Mouse (Mus musculus) midbrain, embryonic 11.5 days (tissue): Measurements from ENCODE around the gene Vars. TPM values are rescaled to one million over a fixed set of nuclear protein-coding genes. Genes with fewer than 3 reads are reported as not detected.
"Not testable (repeated sequence)": the region's sequence is repeated elsewhere in the genome, so short reads cannot be mapped to it uniquely, and the experiment has no call there.

Source experiments
- ATAC-seq: fragments of 200-750 bp; cut with Nextera tagmentation; 2 replicates; pipeline ENCODE4 v1.8.0; 2017; ENCODE audit warnings: moderate TSS enrichment, moderate library complexity; ENCODE audit not compliant: low FRiP score
- DNase-seq: peaks from one replicate; pipeline ENCODE4 v3.0.0; 2015; ENCODE audit warnings: low spot score; ENCODE audit errors: missing footprints
- H3K27ac ChIP-seq: fragments of 300-500 bp; sonication (generic); 2 replicates; pipeline ENCODE4 v1.5.1; 2014; ENCODE audit warnings: low read depth, low read length
- H3K27me3 ChIP-seq: fragments of 300-500 bp; sonication (generic); 2 replicates; pipeline ENCODE4 v1.6.1; 2014; ENCODE audit warnings: mild to moderate bottlenecking, low read length, moderate library complexity, mixed read lengths; ENCODE audit not compliant: control insufficient read depth, insufficient read depth
- H3K36me3 ChIP-seq: fragments of 300-500 bp; sonication (generic); 2 replicates; pipeline ENCODE4 v1.6.1; 2014; ENCODE audit warnings: mild to moderate bottlenecking, low read length, moderate library complexity, mixed read lengths; ENCODE audit not compliant: control insufficient read depth, insufficient read depth
- H3K4me1 ChIP-seq: fragments of 300-500 bp; sonication (generic); 2 replicates; pipeline ENCODE4 v1.6.1; 2014; ENCODE audit warnings: low read length; ENCODE audit not compliant: control insufficient read depth, insufficient read depth
- H3K4me2 ChIP-seq: fragments of 300-500 bp; sonication (generic); 2 replicates; pipeline ENCODE4 v1.6.1; 2014; ENCODE audit warnings: mild to moderate bottlenecking, moderate library complexity
- H3K4me3 ChIP-seq: fragments of 300-500 bp; sonication (generic); 2 replicates; pipeline ENCODE4 v1.5.1; 2014; ENCODE audit warnings: low read depth, low read length
- H3K9ac ChIP-seq: fragments of 300-500 bp; sonication (generic); 2 replicates; pipeline ENCODE4 v1.6.1; 2014; ENCODE audit warnings: low read length
- H3K9me3 ChIP-seq: fragments of 300-500 bp; sonication (generic); 2 replicates; pipeline ENCODE4 v1.6.1; 2016; ENCODE audit warnings: low read length; ENCODE audit not compliant: control insufficient read depth
- WGBS: fragments of 180-500 bp; shearing (Covaris S2); extraction: QIAGEN DNeasy Blood & Tissue Kit; methylation state at CpG from one replicate; pipeline ENCODE4 v1.1.7; 2014; 5-methylcytosine and 5-hydroxymethylcytosine counted together
- polyA plus RNA-seq: library from polyadenylated mRNA; unstranded; fragments of >200 nt; fragmentation: Nextera tagmentation; extraction: Ambion mirVana; gene quantifications from 2 replicates; pipeline ENCODE4 v1.2.1, GENCODE M21; 2014

Vars gene
- polyA plus RNA-seq, 1 experiment from 2014 or later: 81.2 TPM

GRCm38 (mm10) chr17:34980655-34981054, 20.1 kb upstream of the Vars start:
- Histone ChIP-seq H3K4me1 (peaks cover 15% of the 10 kb centered on the region), H3K4me3 (peak overlapping the region; percentile 94), H3K4me2 (peak overlapping the region; percentile 87), H3K36me3 (peaks cover under 1% of the 10 kb centered on the region; the same call in 1 of the 2 replicates), H3K27ac (no peak overlapping the region; the same call in 1 of the 2 replicates), H3K9me3 (no peaks in the 10 kb centered on the region), H3K27me3 (no peaks in the 10 kb centered on the region), H3K9ac (peak overlapping the region; percentile 95)
- ATAC-seq: no peak
- DNase-seq: peak; percentile 87
- 30% methylated on average over 2 of the region's 2 CpGs for WGBS

- under 1% methylated on average over 58 of the region's 58 CpGs for WGBS
- H3K27ac ChIP-seq: peak within 1 kb of the TSS; percentile 90
- peak within 1 kb of the TSS; percentile 87 for H3K4me2 ChIP-seq
These were observed 19.1 kb upstream of the Vars start, which contains the start of gene Lsm2 for GRCm38 (mm10) chr17:34981690-34982180. Lsm2 (plus strand) TSS chr17:34981862.

GRCm38 (mm10) chr17:34982328-34982727, 18.5 kb upstream of the Vars start:
- peaks cover 15% of the 10 kb centered on the region for H3K4me1 ChIP-seq
- peaks cover 8% of the 10 kb centered on the region; the same call in 1 of the 2 replicates for H3K36me3 ChIP-seq
- under 1% methylated on average over 15 of the region's 15 CpGs for WGBS
- ATAC-seq: peak; percentile 36; the same call in 1 of the 2 replicates
- H3K4me2 ChIP-seq: peak overlapping the region; percentile 87
- H3K27me3 ChIP-seq: no peaks in the 10 kb centered on the region
- peak overlapping the region; percentile 90 for H3K27ac ChIP-seq
- H3K9me3 ChIP-seq: no peaks in the 10 kb centered on the region
- DNase-seq: no peak
- peak overlapping the region; percentile 94 for H3K4me3 ChIP-seq
- H3K9ac ChIP-seq: peak overlapping the region; percentile 95

More at GRCm38 (mm10) chr17:34981690-34982180, 19.1 kb upstream of the Vars start, which contains the start of gene Lsm2:
- H3K4me3 ChIP-seq: peak within 1 kb of the TSS; percentile 94
- H3K9me3 ChIP-seq: no peaks in the 10 kb centered on the region
- H3K36me3 ChIP-seq: peaks cover 8% of the 10 kb centered on the region; the same call in 1 of the 2 replicates
- H3K27me3 ChIP-seq: no peaks in the 10 kb centered on the region
- ATAC-seq: peak; percentile 96
- peak within 1 kb of the TSS; percentile 95 for H3K9ac ChIP-seq
- H3K4me1 ChIP-seq: peaks cover 15% of the 10 kb centered on the region
- peak; percentile 99 for DNase-seq

- H3K4me3 ChIP-seq: no peak overlapping the region
- 86% methylated on average over 2 of the region's 2 CpGs for WGBS
- H3K9ac ChIP-seq: no peak overlapping the region
- DNase-seq (no peak), ATAC-seq (no peak)
- H3K36me3 ChIP-seq: peaks cover 8% of the 10 kb centered on the region; the same call in 1 of the 2 replicates
- H3K4me1 ChIP-seq: peaks cover 15% of the 10 kb centered on the region
- no peak overlapping the region for H3K4me2 ChIP-seq
- no peaks in the 10 kb centered on the region for H3K27me3 ChIP-seq
- no peak overlapping the region for H3K27ac ChIP-seq
- H3K9me3 ChIP-seq: no peaks in the 10 kb centered on the region
These were observed 16.6 kb upstream of the Vars start for GRCm38 (mm10) chr17:34984218-34984617.

- Histone ChIP-seq H3K4me2 (no peak overlapping the region), H3K9me3 (no peaks in the 10 kb centered on the region), H3K9ac (no peak overlapping the region), H3K4me1 (peaks cover 5% of the 10 kb centered on the region), H3K27me3 (no peaks in the 10 kb centered on the region), H3K4me3 (no peak overlapping the region), H3K27ac (no peak overlapping the region), H3K36me3 (peaks cover 4% of the 10 kb centered on the region; the same call in 1 of the 2 replicates)
- DNase-seq (peak; percentile 72), ATAC-seq (no peak)
These were observed 6.0 kb upstream of the Vars start for GRCm38 (mm10) chr17:34994751-34995150.

- not testable (repeated sequence) for ATAC-seq, H3K4me2 ChIP-seq, H3K9me3 ChIP-seq, H3K27me3 ChIP-seq, H3K4me3 ChIP-seq, H3K27ac ChIP-seq, H3K36me3 ChIP-seq, H3K9ac ChIP-seq, H3K4me1 ChIP-seq
- DNase-seq: peak; percentile 39
- 96% methylated on average over 4 of the region's 4 CpGs for WGBS
These were observed 5.6 kb upstream of the Vars start for GRCm38 (mm10) chr17:34995192-34995591.

GRCm38 (mm10) chr17:34995927-34996326, 4.9 kb upstream of the Vars start:
- H3K9me3 ChIP-seq, H3K4me3 ChIP-seq, H3K27me3 ChIP-seq, H3K4me2 ChIP-seq, H3K4me1 ChIP-seq, ATAC-seq, H3K9ac ChIP-seq, H3K27ac ChIP-seq, H3K36me3 ChIP-seq: not testable (repeated sequence)
- 97% methylated on average over 4 of the region's 4 CpGs for WGBS
- DNase-seq: peak; percentile 64

GRCm38 (mm10) chr17:34996411-34997141, 4.2 kb upstream of the Vars start:
- H3K27me3 ChIP-seq: no peaks in the 10 kb centered on the region
- H3K4me1 ChIP-seq: peaks cover 10% of the 10 kb centered on the region
- DNase-seq: peak; percentile 54
- WGBS: 91% methylated on average over 12 of the region's 14 CpGs
- no peak overlapping the region for H3K9ac ChIP-seq
- H3K27ac ChIP-seq: no peak overlapping the region
- no peak overlapping the region for H3K4me3 ChIP-seq
- no peak overlapping the region for H3K4me2 ChIP-seq
- no peaks in the 10 kb centered on the region; the same call in 1 of the 2 replicates for H3K36me3 ChIP-seq
- ATAC-seq: no peak
- H3K9me3 ChIP-seq: no peaks in the 10 kb centered on the region

GRCm38 (mm10) chr17:34997142-34997483, 3.7 kb upstream of the Vars start:
- DNase-seq (peak; percentile 66), ATAC-seq (no peak)
- Histone ChIP-seq H3K4me2 (no peak overlapping the region), H3K4me3 (no peak overlapping the region), H3K9me3 (no peaks in the 10 kb centered on the region), H3K27me3 (no peaks in the 10 kb centered on the region), H3K4me1 (peaks cover 15% of the 10 kb centered on the region), H3K27ac (no peak overlapping the region), H3K9ac (no peak overlapping the region), H3K36me3 (no peaks in the 10 kb centered on the region)
- 89% methylated on average over 5 of the region's 5 CpGs for WGBS
